Mouse (Mus musculus) spleen, postnatal 10 days (tissue): ENCODE results near the gene Gstm1.
"Not testable (repeated sequence)": the region's sequence is repeated elsewhere in the genome, so short reads cannot be mapped to it uniquely, and the experiment has no call there.

Source experiments
- DNase-seq, 2 experiments: peaks; one replicate each; pipeline ENCODE4 v3.0.0; 2021 to 2022; ENCODE audit warnings: low spot score in 2 of 2

Gstm1 gene

GRCm38 (mm10) chr3:108016468-108016867 lies 1.3 kb downstream of the Gstm1 start:
- DNase-seq = not testable (repeated sequence)

- no peak for DNase-seq
Observed at GRCm38 (mm10) chr3:108014974-108015346, 2.8 kb downstream of the Gstm1 start.

- DNase-seq = no peak
Observed at GRCm38 (mm10) chr3:108014098-108014973, 3.4 kb downstream of the Gstm1 start.

GRCm38 (mm10) chr3:108013331-108013871 lies 4.4 kb downstream of the Gstm1 start:
- no peak for DNase-seq

- no peak for DNase-seq
Observed at GRCm38 (mm10) chr3:108011558-108011957, 6.2 kb downstream of the Gstm1 start.

GRCm38 (mm10) chr3:108010286-108010685 lies 7.5 kb downstream of the Gstm1 start:
- no peak for DNase-seq

- no peak for DNase-seq
Observed at GRCm38 (mm10) chr3:108002021-108002420, 15.8 kb downstream of the Gstm1 start.

- no peak for DNase-seq
Observed at GRCm38 (mm10) chr3:107999491-107999890, 18.3 kb downstream of the Gstm1 start.

GRCm38 (mm10) chr3:107998591-107998990 lies 19.2 kb downstream of the Gstm1 start:
- no peak for DNase-seq

GRCm38 (mm10) chr3:107996576-107996975 lies 21.2 kb downstream of the Gstm1 start:
- DNase-seq = no peak

GRCm38 (mm10) chr3:107995974-107996373 lies 21.8 kb downstream of the Gstm1 start:
- DNase-seq = not testable (repeated sequence)

GRCm38 (mm10) chr3:107986041-107986562 lies 31.7 kb downstream of the Gstm1 start, which contains the start of gene Gstm2:
Gene Gstm2 (minus strand): TSS chr3:107986453.
- no peak for DNase-seq

- DNase-seq = not testable (repeated sequence)
Observed at GRCm38 (mm10) chr3:107985141-107985540, 32.6 kb downstream of the Gstm1 start.

GRCm38 (mm10) chr3:107984471-107984870 lies 33.3 kb downstream of the Gstm1 start:
- no peak for DNase-seq

GRCm38 (mm10) chr3:107983771-107984170 lies 34.0 kb downstream of the Gstm1 start:
- no peak for DNase-seq

GRCm38 (mm10) chr3:107982726-107983125 lies 35.0 kb downstream of the Gstm1 start:
- DNase-seq = no peak

GRCm38 (mm10) chr3:107981261-107981660 lies 36.5 kb downstream of the Gstm1 start:
- no peak for DNase-seq

- no peak for DNase-seq
Observed at GRCm38 (mm10) chr3:107977691-107978090, 40.1 kb downstream of the Gstm1 start.

GRCm38 (mm10) chr3:107974237-107974636 lies 43.5 kb downstream of the Gstm1 start:
- no peak for DNase-seq

- no peak for DNase-seq
Observed at GRCm38 (mm10) chr3:107972070-107972469, 45.7 kb downstream of the Gstm1 start.

GRCm38 (mm10) chr3:107971101-107971500 lies 46.7 kb downstream of the Gstm1 start:
- DNase-seq = not testable (repeated sequence)

- DNase-seq = no peak
Observed at GRCm38 (mm10) chr3:107968724-107969395, 48.9 kb downstream of the Gstm1 start, which contains the start of gene Gstm3. Gene Gstm3 (minus strand): TSS chr3:107969283.
